25 mouse cellular contexts compared by ENCODE assay signal in the genomic region with DNA sequence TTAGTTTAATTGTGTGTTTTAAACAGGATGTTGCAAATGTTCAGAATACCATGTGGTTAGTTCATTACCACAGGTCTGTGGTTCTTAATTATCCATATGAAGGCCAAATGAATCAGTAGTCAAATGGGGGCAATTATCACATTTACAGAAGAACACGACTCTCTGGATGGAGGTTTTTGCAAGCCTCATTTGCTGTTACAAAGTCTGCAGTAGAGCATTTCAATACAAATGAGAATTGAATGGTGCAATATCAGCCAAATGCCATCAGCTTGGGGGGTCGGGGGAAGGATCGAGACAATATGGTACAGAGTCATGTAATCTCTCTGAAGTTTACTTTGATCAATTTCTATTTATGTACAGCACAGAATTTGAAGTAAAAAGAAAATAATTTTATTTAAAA.
"Had no signal": no experiment of that assay in that cellular context is flagged by ENCODE, and none has a peak within 500 bp of the region (broad histone marks: within the 10 kb centered on the region; RNA-seq: fewer than 3 reads in every experiment).

No protein-coding gene starts in this region.

- H3K4me3 ChIP-seq: gastrocnemius, adult 2 months; heart, embryonic 10.5 days; heart, embryonic 12.5 days; hindbrain, embryonic 10.5 days; hindbrain, embryonic 13.5 days; intestine, embryonic 15.5 days; kidney, embryonic 15.5 days; limb, embryonic 13.5 days; limb, embryonic 15.5 days had no signal

- H3K27ac ChIP-seq: gastrocnemius, adult 2 months; heart, embryonic 10.5 days; hindbrain, embryonic 10.5 days; hindbrain, embryonic 13.5 days; intestine, embryonic 15.5 days; kidney, embryonic 15.5 days; kidney, postnatal 0 days; limb, embryonic 13.5 days; limb, embryonic 15.5 days had no signal

- H3K4me2 ChIP-seq: heart, embryonic 12.5 days; hindbrain, embryonic 13.5 days; intestine, embryonic 15.5 days; kidney, embryonic 15.5 days; limb, embryonic 13.5 days; limb, embryonic 15.5 days had no signal

- H3K36me3 ChIP-seq: heart, embryonic 10.5 days; heart, embryonic 12.5 days; hindbrain, embryonic 10.5 days; hindbrain, embryonic 13.5 days; intestine, embryonic 15.5 days; kidney, embryonic 15.5 days; limb, embryonic 13.5 days; limb, embryonic 15.5 days had no signal

- H3K4me1 ChIP-seq: heart, embryonic 10.5 days; heart, embryonic 12.5 days; hindbrain, embryonic 10.5 days; hindbrain, embryonic 13.5 days; intestine, embryonic 15.5 days; kidney, embryonic 15.5 days; limb, embryonic 13.5 days; limb, embryonic 15.5 days had no signal

- H3K9ac ChIP-seq: heart, embryonic 12.5 days; hindbrain, embryonic 13.5 days; intestine, embryonic 15.5 days; kidney, embryonic 15.5 days; limb, embryonic 13.5 days; limb, embryonic 15.5 days had no signal

- H3K9me3 ChIP-seq: heart, embryonic 10.5 days; heart, embryonic 12.5 days; hindbrain, embryonic 10.5 days; hindbrain, embryonic 13.5 days; intestine, embryonic 15.5 days; kidney, embryonic 15.5 days; limb, embryonic 13.5 days; limb, embryonic 15.5 days had no signal

- DNase-seq: gastrocnemius, adult 2 months; gastrocnemius, postnatal 10 days; gastrocnemius, postnatal 25 days; heart, adult 18-20 months; heart, postnatal 10 days; heart, postnatal 4 days; kidney, adult 18-20 months; kidney, adult 9 months; kidney, postnatal 14 days; kidney, postnatal 36 days; layer of hippocampus, adult 9-11 months; layer of hippocampus, postnatal 36 days; left cerebral cortex, postnatal 4 days had no signal

- H3K27me3 ChIP-seq: heart, embryonic 12.5 days; hindbrain, embryonic 13.5 days; intestine, embryonic 15.5 days; kidney, embryonic 15.5 days; limb, embryonic 13.5 days; limb, embryonic 15.5 days had no signal

- ATAC-seq: hindbrain, embryonic 16.5 days; inflammation-experienced regulatory T-cells, adult 6 months; intestine, embryonic 15.5 days; intestine, postnatal 0 days had no signal
